Mouse (Mus musculus) liver, embryonic 13.5 days (tissue): ENCODE data around the gene Fbxl21. TPM values are rescaled to one million over a fixed set of nuclear protein-coding genes. Genes with fewer than 3 reads are reported as not detected.

Experiments
- ATAC-seq: fragments of 200-750 bp; cut with Nextera tagmentation; 2 replicates; pipeline ENCODE4 v1.8.0; 2017; ENCODE audit warnings: low read depth, mild to moderate bottlenecking, moderate number of reproducible peaks, moderate library complexity
- DNase-seq: peaks from one replicate; pipeline ENCODE4 v3.0.0; 2022
- H3K27ac ChIP-seq: fragments of 300-500 bp; sonication (generic); 2 replicates; pipeline ENCODE4 v1.5.1; 2015; ENCODE audit warnings: moderate library complexity, mild to moderate bottlenecking, inconsistent platforms
- H3K27me3 ChIP-seq: fragments of 300-500 bp; sonication (generic); 2 replicates; pipeline ENCODE4 v1.6.1; 2015; ENCODE audit warnings: mild to moderate bottlenecking, inconsistent platforms
- H3K36me3 ChIP-seq: fragments of 300-500 bp; sonication (generic); 2 replicates; pipeline ENCODE4 v1.6.1; 2015; ENCODE audit warnings: mild to moderate bottlenecking, inconsistent platforms
- H3K4me1 ChIP-seq: fragments of 300-500 bp; sonication (generic); replicated peaks from 2 replicates; pipeline ENCODE4 v1.6.1; 2015; ENCODE audit warnings: inconsistent platforms
- H3K4me2 ChIP-seq: fragments of 300-500 bp; sonication (generic); 2 replicates; pipeline ENCODE4 v1.6.1; 2015; ENCODE audit warnings: inconsistent platforms, mild to moderate bottlenecking, moderate library complexity
- H3K4me3 ChIP-seq: fragments of 300-500 bp; sonication (generic); replicated peaks from 2 replicates; pipeline ENCODE4 v1.5.1; 2015; ENCODE audit warnings: mild to moderate bottlenecking, inconsistent platforms
- H3K9ac ChIP-seq: fragments of 300-500 bp; sonication (generic); 2 replicates; pipeline ENCODE4 v1.6.1; 2015; ENCODE audit warnings: mild to moderate bottlenecking, inconsistent platforms
- H3K9me3 ChIP-seq: fragments of 300-500 bp; sonication (generic); replicated peaks from 2 replicates; pipeline ENCODE4 v1.6.1; 2016; ENCODE audit warnings: inconsistent platforms
- WGBS: fragments of 180-500 bp; shearing (Covaris S2); methylation state at CpG from one replicate; pipeline ENCODE4 v1.1.7; 2015; ENCODE audit not compliant: insufficient replicate concordance; 5-methylcytosine and 5-hydroxymethylcytosine counted together
- polyA plus RNA-seq: library from polyadenylated mRNA; unstranded; fragments of >200 nt; fragmentation: Nextera tagmentation; extraction: Ambion mirVana; gene quantifications from 2 replicates; pipeline ENCODE4 v1.2.1, GENCODE M21; 2015

Fbxl21 gene
- polyA plus RNA-seq, 1 experiment from 2014 or later = 0.89 TPM

DNA sequence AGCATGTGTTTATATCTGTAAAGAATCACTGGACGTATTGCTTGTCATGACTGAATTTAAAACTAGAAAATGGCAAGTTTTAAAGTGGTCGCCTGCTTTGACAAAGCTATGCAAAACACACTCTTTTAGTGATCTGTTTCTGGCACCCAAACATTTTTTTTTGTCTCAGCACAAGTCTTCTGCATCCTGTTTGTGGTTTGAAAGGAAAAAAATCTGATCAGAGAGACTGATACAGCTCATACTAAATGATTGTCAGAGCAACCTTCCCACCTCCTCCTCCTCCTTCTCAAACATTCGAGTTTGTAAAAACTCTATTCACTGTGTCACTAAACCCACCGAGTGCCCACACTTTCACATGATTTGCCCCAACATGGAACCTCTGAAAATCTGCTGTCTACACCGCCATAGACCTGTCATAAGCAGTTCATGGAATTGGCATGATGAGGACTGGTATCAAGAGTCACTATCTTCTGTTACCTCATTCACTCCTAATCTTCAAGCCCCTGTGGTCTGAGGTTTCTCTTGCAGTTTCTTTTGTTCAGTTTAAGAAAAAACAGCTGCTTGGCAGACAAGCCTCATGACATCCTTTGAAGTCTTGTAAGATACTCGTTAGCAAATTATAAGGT is 15.3 kb upstream of the Fbxl21 start:
- H3K4me2 ChIP-seq = no peak overlapping the region
- no peak overlapping the region for H3K27ac ChIP-seq
- no peak overlapping the region for H3K9ac ChIP-seq
- H3K36me3 ChIP-seq = no peaks in the 10 kb centered on the region
- WGBS = 44% methylated on average over 6 of the region's 6 CpGs
- no peak for ATAC-seq
- DNase-seq = no peak
- no peaks in the 10 kb centered on the region for H3K4me1 ChIP-seq
- H3K4me3 ChIP-seq = no peak overlapping the region
- 0 out of 2 replicates have a peak, but pooled peaks cover 4% of the 10 kb centered on the region for H3K9me3 ChIP-seq
- no peaks in the 10 kb centered on the region for H3K27me3 ChIP-seq

DNA sequence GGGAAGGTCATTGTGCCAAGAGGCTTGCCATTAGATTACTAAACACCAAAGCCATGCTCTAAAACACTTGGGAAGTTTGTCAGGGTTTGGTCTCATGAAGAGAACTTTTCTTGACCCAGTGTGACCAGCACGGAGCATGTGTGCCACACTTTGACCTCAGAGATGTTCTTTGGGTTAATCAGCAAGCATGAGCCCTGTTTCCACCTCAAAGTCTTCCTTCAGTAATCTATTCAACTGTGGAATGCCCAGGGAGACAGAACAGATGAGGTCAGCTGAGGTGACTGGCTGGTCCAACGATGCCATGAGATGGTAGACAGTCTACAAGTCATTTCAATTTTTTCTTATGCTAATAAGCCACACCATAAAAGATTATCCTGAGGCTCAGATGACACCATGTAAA is 12.5 kb upstream of the Fbxl21 start:
- H3K9ac ChIP-seq = no peak overlapping the region
- ATAC-seq = no peak
- H3K27ac ChIP-seq = no peak overlapping the region
- H3K4me2 ChIP-seq = no peak overlapping the region
- H3K9me3 ChIP-seq = 0 out of 2 replicates have a peak, but pooled peaks cover 4% of the 10 kb centered on the region
- WGBS = 63% methylated on average over 2 of the region's 2 CpGs
- no peaks in the 10 kb centered on the region for H3K36me3 ChIP-seq
- no peaks in the 10 kb centered on the region for H3K4me1 ChIP-seq
- no peak overlapping the region for H3K4me3 ChIP-seq
- H3K27me3 ChIP-seq = no peaks in the 10 kb centered on the region
- DNase-seq = no peak

DNA sequence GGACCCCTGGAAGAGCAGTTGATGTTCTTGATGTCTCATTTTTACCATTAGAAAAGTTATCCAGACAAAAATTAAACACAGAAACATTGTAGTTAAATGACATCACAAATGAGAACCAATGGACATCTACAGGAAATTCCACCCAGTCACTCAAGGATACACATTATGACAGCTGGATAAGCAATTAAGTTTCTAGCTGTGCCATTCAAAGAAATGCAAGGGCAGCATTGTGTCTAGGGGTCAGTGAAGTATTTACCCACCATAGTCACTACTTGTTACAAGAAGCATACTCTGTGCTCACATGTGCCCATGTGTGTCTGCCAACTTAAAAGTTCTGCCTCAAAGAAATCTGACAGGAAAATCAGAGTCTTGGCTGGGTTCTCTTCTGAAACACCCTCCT is 8.7 kb upstream of the Fbxl21 start:
- ATAC-seq (no peak), DNase-seq (no peak)
- H3K4me3 ChIP-seq = no peak overlapping the region

DNA sequence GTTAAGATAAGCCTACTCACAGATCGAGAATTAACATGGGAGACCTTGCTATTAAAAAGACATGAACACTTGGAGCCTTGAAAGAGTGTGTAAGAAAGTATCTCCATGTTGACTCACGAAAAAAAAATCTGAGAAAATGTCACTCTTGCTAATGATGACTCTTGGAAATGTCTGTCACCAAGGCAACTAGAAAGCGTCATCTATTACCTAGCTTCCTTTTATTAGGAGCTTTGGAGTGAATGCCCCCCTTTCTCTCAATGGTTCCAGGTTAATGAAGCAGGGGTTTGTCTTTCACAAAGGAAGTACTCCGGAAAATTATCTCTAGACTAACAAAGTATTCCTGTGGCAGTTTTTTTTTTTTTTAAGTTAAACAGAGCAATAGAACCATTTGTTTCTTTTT is 6.0 kb upstream of the Fbxl21 start:
- 53% methylated on average over 4 of the region's 4 CpGs for WGBS
- H3K4me1 ChIP-seq = no peaks in the 10 kb centered on the region
- DNase-seq (no peak), ATAC-seq (no peak)
- H3K36me3 ChIP-seq = no peaks in the 10 kb centered on the region
- no peaks in the 10 kb centered on the region for H3K9me3 ChIP-seq
- H3K9ac ChIP-seq = no peak overlapping the region
- no peak overlapping the region for H3K27ac ChIP-seq
- no peaks in the 10 kb centered on the region for H3K27me3 ChIP-seq
- H3K4me3 ChIP-seq = no peak overlapping the region
- H3K4me2 ChIP-seq = no peak overlapping the region

More for the DNA sequence above, 8.7 kb upstream of the Fbxl21 start:
- Histone ChIP-seq H3K9me3 (no peaks in the 10 kb centered on the region), H3K27ac (no peak overlapping the region), H3K4me1 (no peaks in the 10 kb centered on the region), H3K4me2 (no peak overlapping the region), H3K36me3 (no peaks in the 10 kb centered on the region), H3K9ac (no peak overlapping the region), H3K27me3 (no peaks in the 10 kb centered on the region)

DNA sequence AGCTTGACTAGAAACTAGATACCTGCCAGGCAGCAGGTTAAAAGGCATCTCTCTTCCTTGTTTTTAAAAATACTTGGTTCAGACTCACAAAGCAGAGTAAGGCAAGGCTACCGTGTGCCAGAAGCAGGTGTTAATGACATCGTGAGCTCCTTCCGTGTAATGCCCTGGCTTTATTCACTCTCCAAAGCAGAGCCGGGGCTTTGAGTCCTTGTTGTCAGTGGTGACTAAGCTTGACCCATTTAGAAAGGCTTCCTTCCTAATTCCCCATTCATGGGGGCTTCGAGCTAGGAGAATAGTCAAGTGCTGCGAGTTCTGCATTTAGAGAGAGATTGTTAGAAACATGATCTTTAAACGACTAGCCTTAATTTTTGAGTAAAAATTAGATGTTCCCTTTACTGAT is 5.5 kb upstream of the Fbxl21 start:
- H3K4me3 ChIP-seq = no peak overlapping the region
- WGBS = 47% methylated on average over 7 of the region's 7 CpGs
- no peaks in the 10 kb centered on the region for H3K9me3 ChIP-seq
- no peaks in the 10 kb centered on the region for H3K4me1 ChIP-seq
- ATAC-seq (no peak), DNase-seq (no peak)
- H3K36me3 ChIP-seq = no peaks in the 10 kb centered on the region
- no peak overlapping the region for H3K9ac ChIP-seq
- no peak overlapping the region for H3K4me2 ChIP-seq
- H3K27ac ChIP-seq = no peak overlapping the region
- H3K27me3 ChIP-seq = no peaks in the 10 kb centered on the region

DNA sequence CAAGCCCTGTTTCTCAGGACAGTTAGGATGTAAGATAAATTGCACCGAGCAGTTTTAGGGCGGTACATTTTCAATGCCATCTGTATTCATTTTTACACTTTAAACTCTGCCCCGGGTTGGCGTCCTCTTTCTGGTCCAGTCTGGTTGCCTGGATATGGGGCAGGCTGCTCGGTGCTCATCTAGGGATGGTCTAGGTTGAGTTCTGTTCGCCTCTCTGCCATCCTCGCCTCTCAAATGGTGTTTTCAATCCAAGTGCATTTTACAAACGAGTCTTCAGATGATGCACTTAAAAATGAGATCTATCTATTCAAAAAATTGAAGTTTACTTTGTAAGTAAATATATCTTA is 522 bp downstream of the Fbxl21 start:
- Histone ChIP-seq H3K27me3 (no peaks in the 10 kb centered on the region), H3K27ac (no peak overlapping the region), H3K9me3 (no peaks in the 10 kb centered on the region), H3K36me3 (no peaks in the 10 kb centered on the region), H3K4me1 (peaks cover 8% of the 10 kb centered on the region), H3K4me2 (peak overlapping the region; percentile 87), H3K9ac (peak overlapping the region; percentile 62), H3K4me3 (peak overlapping the region; percentile 65)
- no peak for DNase-seq
- 5% methylated on average over 8 of the region's 8 CpGs for WGBS
- ATAC-seq = no peak

DNA sequence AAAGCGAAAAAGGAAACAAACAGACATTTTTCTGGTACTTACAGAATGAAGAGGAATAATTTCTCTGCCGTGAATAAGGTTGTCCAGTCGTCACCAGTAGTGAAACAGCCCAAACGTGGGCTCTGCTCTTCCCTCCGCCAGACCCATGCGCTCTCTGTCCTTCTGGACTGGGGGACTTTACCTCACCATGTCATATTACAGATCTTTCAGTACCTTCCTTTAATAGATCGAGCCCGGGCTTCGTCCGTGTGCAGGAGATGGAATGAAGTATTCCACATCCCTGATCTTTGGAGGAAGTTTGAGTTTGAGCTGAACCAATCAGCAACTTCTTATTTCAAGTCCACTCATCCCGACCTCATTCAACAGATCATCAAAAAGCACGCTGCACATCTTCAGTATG is 4.6 kb downstream of the Fbxl21 start:
- 66% methylated on average over 12 of the region's 12 CpGs for WGBS
- ATAC-seq = no peak
- Histone ChIP-seq H3K27me3 (no peaks in the 10 kb centered on the region), H3K36me3 (no peaks in the 10 kb centered on the region), H3K4me3 (no peak overlapping the region), H3K4me2 (no peak overlapping the region), H3K4me1 (peaks cover 8% of the 10 kb centered on the region), H3K27ac (no peak overlapping the region), H3K9ac (no peak overlapping the region), H3K9me3 (no peaks in the 10 kb centered on the region)
- no peak for DNase-seq

DNA sequence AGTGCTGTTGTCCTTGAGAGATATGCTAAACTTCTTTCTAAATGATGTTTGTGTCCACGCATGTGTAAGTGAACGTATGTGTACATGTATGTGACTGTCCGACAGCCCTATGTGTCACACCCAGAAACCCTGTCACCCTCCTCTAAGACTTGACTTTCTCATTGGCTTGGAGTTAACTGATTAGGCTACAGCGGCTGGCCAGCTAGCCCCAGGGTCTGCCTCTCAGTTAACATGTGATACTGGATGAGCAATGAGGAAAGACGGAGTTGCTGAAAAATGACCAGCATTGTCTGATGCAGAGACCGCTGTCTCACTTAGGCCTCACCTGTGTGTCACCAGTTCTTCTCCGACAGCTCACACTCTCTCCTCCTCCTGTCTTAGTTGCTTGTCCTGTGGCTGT is 5.6 kb downstream of the Fbxl21 start:
- no peak overlapping the region for H3K4me3 ChIP-seq
- H3K27me3 ChIP-seq = no peaks in the 10 kb centered on the region
- no peak overlapping the region for H3K9ac ChIP-seq
- no peak overlapping the region for H3K27ac ChIP-seq
- 79% methylated on average over 7 of the region's 7 CpGs for WGBS
- peaks cover under 1% of the 10 kb centered on the region; the same call in 1 of the 2 replicates for H3K4me1 ChIP-seq
- DNase-seq (no peak), ATAC-seq (no peak)
- H3K36me3 ChIP-seq = no peaks in the 10 kb centered on the region
- H3K4me2 ChIP-seq = no peak overlapping the region
- H3K9me3 ChIP-seq = no peaks in the 10 kb centered on the region

DNA sequence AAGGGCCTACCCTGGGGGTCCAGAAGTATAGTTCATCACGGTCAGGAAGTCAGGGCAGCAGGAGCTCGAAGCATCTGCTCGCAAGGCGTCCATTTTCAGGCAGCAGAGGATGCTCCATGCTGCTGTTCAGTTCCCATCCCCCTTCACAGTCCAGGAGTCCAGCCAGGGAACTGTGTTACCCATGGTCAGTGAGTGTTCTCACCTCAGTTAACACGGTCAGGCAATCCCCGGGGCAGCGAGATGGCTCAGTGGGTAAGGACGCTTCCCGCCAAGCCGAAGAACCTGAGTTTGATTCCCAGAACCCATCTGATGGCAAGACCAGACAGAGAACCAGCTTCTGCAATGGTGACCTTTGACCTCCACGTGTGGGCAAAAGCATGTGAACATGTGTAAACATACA is 6.0 kb downstream of the Fbxl21 start:
- H3K4me1 ChIP-seq = no peaks in the 10 kb centered on the region
- no peaks in the 10 kb centered on the region for H3K9me3 ChIP-seq
- 80% methylated on average over 11 of the region's 11 CpGs for WGBS
- no peak overlapping the region for H3K4me3 ChIP-seq
- no peak for DNase-seq
- no peak for ATAC-seq
- no peak overlapping the region for H3K4me2 ChIP-seq
- H3K36me3 ChIP-seq = no peaks in the 10 kb centered on the region
- H3K27me3 ChIP-seq = no peaks in the 10 kb centered on the region
- no peak overlapping the region for H3K27ac ChIP-seq
- H3K9ac ChIP-seq = no peak overlapping the region

DNA sequence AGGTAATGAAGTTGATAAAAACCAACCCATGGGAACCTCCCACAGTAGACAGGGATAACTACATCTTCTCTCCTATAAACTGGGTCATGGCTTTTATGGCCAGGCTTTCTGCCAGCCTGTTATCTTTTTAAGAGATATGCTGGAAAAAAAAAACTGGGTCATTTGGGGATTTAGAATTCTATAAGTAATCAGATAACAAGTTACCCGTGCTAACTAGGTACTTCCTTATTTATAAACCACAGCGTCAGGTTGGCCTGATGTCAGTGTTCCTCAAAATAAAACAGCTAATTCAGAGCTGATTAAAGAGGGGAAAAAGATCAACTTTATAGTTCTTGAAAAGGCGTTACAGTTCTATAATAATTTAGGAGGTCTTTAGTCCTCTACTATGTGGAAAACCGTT is 6.8 kb downstream of the Fbxl21 start:
- Histone ChIP-seq H3K27me3 (no peaks in the 10 kb centered on the region), H3K9me3 (no peaks in the 10 kb centered on the region), H3K4me1 (no peaks in the 10 kb centered on the region), H3K4me2 (no peak overlapping the region), H3K9ac (no peak overlapping the region), H3K27ac (no peak overlapping the region), H3K4me3 (no peak overlapping the region), H3K36me3 (no peaks in the 10 kb centered on the region)
- DNase-seq (no peak), ATAC-seq (no peak)
- WGBS = 31% methylated on average over 4 of the region's 4 CpGs

DNA sequence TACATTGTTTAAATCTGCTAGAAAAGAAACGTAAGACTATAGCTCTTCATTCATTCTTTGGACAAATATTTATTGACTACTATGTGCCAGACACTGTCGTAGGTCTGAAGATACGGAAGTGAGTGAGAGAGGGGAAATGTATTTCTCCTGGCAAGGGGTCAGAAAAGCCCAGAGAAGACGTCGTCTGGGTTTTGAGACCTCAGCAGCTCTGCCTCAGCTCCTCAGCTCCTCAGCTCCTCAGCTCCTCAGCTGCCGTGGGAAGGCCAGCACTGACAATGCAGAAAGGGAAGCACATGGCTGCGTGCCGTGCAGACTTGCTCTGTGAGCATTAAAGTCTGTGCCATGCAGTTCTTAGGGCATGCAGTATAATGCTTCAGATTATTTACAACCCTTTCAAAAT is 7.4 kb downstream of the Fbxl21 start:
- no peaks in the 10 kb centered on the region for H3K36me3 ChIP-seq
- H3K9me3 ChIP-seq = no peaks in the 10 kb centered on the region
- no peak overlapping the region for H3K9ac ChIP-seq
- 29% methylated on average over 8 of the region's 8 CpGs for WGBS
- DNase-seq (no peak), ATAC-seq (no peak)
- no peaks in the 10 kb centered on the region for H3K4me1 ChIP-seq
- no peak overlapping the region for H3K4me2 ChIP-seq
- no peak overlapping the region for H3K4me3 ChIP-seq
- H3K27ac ChIP-seq = no peak overlapping the region
- H3K27me3 ChIP-seq = no peaks in the 10 kb centered on the region

DNA sequence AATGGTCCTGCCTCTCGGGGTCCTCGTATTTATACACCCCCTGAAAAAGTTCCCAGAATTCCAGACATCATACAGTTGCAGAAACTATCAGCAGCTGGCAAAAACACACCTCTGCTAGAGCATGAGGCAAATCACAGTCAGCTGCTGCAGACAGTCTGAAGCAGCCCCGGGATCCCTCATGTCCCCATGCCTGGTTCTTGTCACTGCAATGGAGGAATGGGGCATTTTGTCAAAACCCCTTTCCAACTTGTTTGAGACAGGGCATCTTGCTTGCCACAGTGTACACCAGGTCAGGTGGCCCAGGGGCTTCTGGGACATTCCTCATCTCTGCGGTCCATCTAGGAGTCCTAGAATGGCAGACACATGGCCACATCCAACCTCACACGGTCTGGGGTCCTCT is 12.7 kb downstream of the Fbxl21 start:
- 70% methylated on average over 5 of the region's 5 CpGs for WGBS
- Histone ChIP-seq H3K27ac (no peak overlapping the region), H3K9me3 (no peaks in the 10 kb centered on the region), H3K36me3 (no peaks in the 10 kb centered on the region), H3K4me1 (no peaks in the 10 kb centered on the region), H3K27me3 (no peaks in the 10 kb centered on the region), H3K4me3 (no peak overlapping the region), H3K9ac (no peak overlapping the region), H3K4me2 (no peak overlapping the region)
- DNase-seq (no peak), ATAC-seq (no peak)
